Mouse (Mus musculus): ENCODE data around the gene Kctd21.

- TF ChIP-seq EP300 (IDR thresholded peaks at IDR 0.05; ENCODE audit: insufficient read depth, low read depth, low read length) (no peak), POLR2A (IDR thresholded peaks at IDR 0.05; ENCODE audit: insufficient read depth, low read length) (no peak), CTCF (IDR thresholded peaks at IDR 0.05; ENCODE audit: low read depth, low read length) (no peak)
Measured at GRCm38 (mm10) chr7:97351792-97352513, 19.8 kb downstream of the Kctd21 start.
